Comparison of ENCODE assay signal across 12 mouse cellular contexts in genomic region chr2:146685854-146686507, GRCm38 (mm10).
DNase-seq lines count a peak whose midpoint lies in the region; ATAC-seq lines count a peak whose summit lies in the region.
"Had no signal": no experiment of that assay in that cellular context is flagged by ENCODE, and none has a peak within 500 bp of the region (broad histone marks: within the 10 kb centered on the region; RNA-seq: fewer than 3 reads in every experiment).

No protein-coding gene starts in this region.

- H3K4me1 ChIP-seq in hindbrain, embryonic 14.5 days (replicated peaks; ENCODE audit: control insufficient read depth, insufficient read depth, low read length) = no peaks in the 10 kb centered on the region
- no peaks in the 10 kb centered on the region for H3K4me1 ChIP-seq in hindbrain, embryonic 10.5 days (replicated peaks)
- H3K4me1 ChIP-seq in midbrain, embryonic 13.5 days (replicated peaks) = no peaks in the 10 kb centered on the region
- no peaks in the 10 kb centered on the region for H3K4me1 ChIP-seq in midbrain, embryonic 10.5 days
- no peaks in the 10 kb centered on the region for H3K4me1 ChIP-seq in neural tube, embryonic 14.5 days (ENCODE audit: control insufficient read depth, insufficient read depth, low read length)
- H3K4me1 ChIP-seq: liver, embryonic 15.5 days had no signal

- no peak for DNase-seq in hindbrain, embryonic 14.5 days (ENCODE audit: low spot score)
- no peak for DNase-seq in hindbrain, embryonic 10.5 days (ENCODE audit: low spot score)
- DNase-seq in midbrain, embryonic 10.5 days (ENCODE audit: low spot score) = no peak
- peak; percentile 2 to 6 for DNase-seq in cerebellum, postnatal 36 days
- DNase-seq in right cerebral cortex, postnatal 14 days = no peak
- DNase-seq: adrenal gland, postnatal 10 days; gastrocnemius, postnatal 25 days; kidney, postnatal 14 days had no signal

- no peaks in the 10 kb centered on the region for H3K27me3 ChIP-seq in hindbrain, embryonic 14.5 days (ENCODE audit: control insufficient read depth, insufficient read depth, low read length)
- H3K27me3 ChIP-seq in hindbrain, embryonic 10.5 days (ENCODE audit: insufficient read depth, poor library complexity, severe bottlenecking) = peaks cover 5% of the 10 kb centered on the region; the same call in 1 of the 2 replicates
- peaks cover 24% of the 10 kb centered on the region for H3K27me3 ChIP-seq in midbrain, embryonic 13.5 days
- peaks cover 9% of the 10 kb centered on the region for H3K27me3 ChIP-seq in midbrain, embryonic 10.5 days (ENCODE audit: low read depth, poor library complexity, severe bottlenecking)
- no peaks in the 10 kb centered on the region for H3K27me3 ChIP-seq in neural tube, embryonic 14.5 days (ENCODE audit: control insufficient read depth, insufficient read depth, low read length)
- H3K27me3 ChIP-seq: heart, embryonic 12.5 days; liver, embryonic 15.5 days had no signal

- H3K4me2 ChIP-seq in hindbrain, embryonic 14.5 days (replicated peaks) = no peak overlapping the region
- H3K4me2 ChIP-seq in midbrain, embryonic 13.5 days (replicated peaks) = no peak overlapping the region
- no peak overlapping the region for H3K4me2 ChIP-seq in neural tube, embryonic 14.5 days (ENCODE audit: low read depth, low read length)
- H3K4me2 ChIP-seq: heart, embryonic 12.5 days; liver, embryonic 15.5 days had no signal

- H3K27ac ChIP-seq in hindbrain, embryonic 14.5 days = no peak overlapping the region
- H3K27ac ChIP-seq in hindbrain, embryonic 10.5 days = no peak overlapping the region
- H3K27ac ChIP-seq in midbrain, embryonic 13.5 days = no peak overlapping the region
- H3K27ac ChIP-seq in midbrain, embryonic 10.5 days (replicated peaks) = no peak overlapping the region
- no peak overlapping the region for H3K27ac ChIP-seq in neural tube, embryonic 14.5 days (ENCODE audit: low read depth, low read length)
- H3K27ac ChIP-seq: liver, embryonic 15.5 days had no signal

- ATAC-seq in hindbrain, embryonic 14.5 days (ENCODE audit: low FRiP score) = peak; percentile 38; the same call in 1 of the 2 replicates
- ATAC-seq in midbrain, embryonic 13.5 days = 0 out of 2 replicates have a peak, but pooled peaks have one; percentile 48
- peak; percentile 62; the same call in 1 of the 2 replicates for ATAC-seq in neural tube, embryonic 14.5 days (ENCODE audit: low read depth)

- H3K36me3 ChIP-seq in hindbrain, embryonic 14.5 days (replicated peaks; ENCODE audit: control insufficient read depth, insufficient read depth) = no peaks in the 10 kb centered on the region
- H3K36me3 ChIP-seq in hindbrain, embryonic 10.5 days = no peaks in the 10 kb centered on the region
- H3K36me3 ChIP-seq in midbrain, embryonic 13.5 days = no peaks in the 10 kb centered on the region
- no peaks in the 10 kb centered on the region for H3K36me3 ChIP-seq in midbrain, embryonic 10.5 days
- H3K36me3 ChIP-seq in neural tube, embryonic 14.5 days (ENCODE audit: control insufficient read depth, insufficient read depth, low read length) = no peaks in the 10 kb centered on the region
- H3K36me3 ChIP-seq: heart, embryonic 12.5 days; liver, embryonic 15.5 days had no signal

- WGBS in hindbrain, embryonic 14.5 days = 54% methylated on average over 5 of the region's 5 CpGs
- WGBS in hindbrain, embryonic 10.5 days = 83% methylated on average over 5 of the region's 5 CpGs
- WGBS in midbrain, embryonic 13.5 days = 69% methylated on average over 5 of the region's 5 CpGs
- WGBS in midbrain, embryonic 10.5 days = 89% methylated on average over 5 of the region's 5 CpGs
- WGBS in neural tube, embryonic 14.5 days = 43% methylated on average over 5 of the region's 5 CpGs

- no peak overlapping the region for H3K4me3 ChIP-seq in hindbrain, embryonic 14.5 days (replicated peaks; ENCODE audit: low read length)
- H3K4me3 ChIP-seq in hindbrain, embryonic 10.5 days = no peak overlapping the region
- H3K4me3 ChIP-seq in midbrain, embryonic 13.5 days (replicated peaks) = no peak overlapping the region
- no peak overlapping the region for H3K4me3 ChIP-seq in midbrain, embryonic 10.5 days
- H3K4me3 ChIP-seq in neural tube, embryonic 14.5 days (ENCODE audit: low read depth, low read length) = no peak overlapping the region
- H3K4me3 ChIP-seq: heart, embryonic 12.5 days; liver, embryonic 15.5 days had no signal

- H3K9ac ChIP-seq in hindbrain, embryonic 14.5 days = no peak overlapping the region
- H3K9ac ChIP-seq in midbrain, embryonic 13.5 days (replicated peaks) = no peak overlapping the region
- H3K9ac ChIP-seq in neural tube, embryonic 14.5 days (replicated peaks; ENCODE audit: low read depth, low read length) = no peak overlapping the region
- H3K9ac ChIP-seq: heart, embryonic 12.5 days; liver, embryonic 15.5 days had no signal

- H3K9me3 ChIP-seq in hindbrain, embryonic 14.5 days (ENCODE audit: control insufficient read depth, low read length) = no peaks in the 10 kb centered on the region
- H3K9me3 ChIP-seq in hindbrain, embryonic 10.5 days = no peaks in the 10 kb centered on the region
- no peaks in the 10 kb centered on the region for H3K9me3 ChIP-seq in midbrain, embryonic 13.5 days
- H3K9me3 ChIP-seq in midbrain, embryonic 10.5 days (replicated peaks) = no peaks in the 10 kb centered on the region
- H3K9me3 ChIP-seq in neural tube, embryonic 14.5 days (ENCODE audit: control insufficient read depth, low read length) = no peaks in the 10 kb centered on the region
- H3K9me3 ChIP-seq: heart, embryonic 12.5 days; liver, embryonic 15.5 days had no signal

Comparison
In these comparisons a context has a peak if more than half of its experiments do, and no peak if none do; other contexts are left out.
1. DNase-seq: peak in cerebellum, postnatal 36 days (2 of 2); none in hindbrain, embryonic 14.5 days (single experiment), hindbrain, embryonic 10.5 days (single experiment), midbrain, embryonic 10.5 days (single experiment) and right cerebral cortex, postnatal 14 days (single experiment).
2. Peak in every context shown above with its lines, with median percentiles within 50 percentile points of each other: ATAC-seq.